Mouse (Mus musculus) olfactory bulb, adult 2 months (tissue): ENCODE measurements around the gene Prph2. TPM values are rescaled to one million over a fixed set of nuclear protein-coding genes. Genes with fewer than 3 reads are reported as not detected.
A peak's percentile ranks its signal among the peaks of the same experiment; 100 is the strongest.

Source experiments
- H3K27ac ChIP-seq: fragments of 200-500 bp; 2 replicates; pipeline ENCODE4 v1.5.1; 2012; ENCODE audit warnings: low read depth, low read length; ENCODE audit not compliant: insufficient read depth
- H3K4me1 ChIP-seq: fragments of 200-500 bp; 2 replicates; pipeline ENCODE4 v1.6.1; 2012; ENCODE audit warnings: low read length; ENCODE audit not compliant: control insufficient read depth, insufficient read depth
- H3K4me3 ChIP-seq: fragments of 200-500 bp; 2 replicates; pipeline ENCODE4 v1.5.1; 2012; ENCODE audit warnings: mild to moderate bottlenecking, low read depth, low read length, moderate library complexity; ENCODE audit not compliant: insufficient read depth
- CTCF ChIP-seq: fragments of 200-500 bp; IDR thresholded peaks from 2 replicates; pipeline ENCODE4 v1.5.1; 2012; ENCODE audit warnings: low read depth, mild to moderate bottlenecking, low read length, moderate library complexity; ENCODE audit not compliant: insufficient read depth
- POLR2A ChIP-seq: fragments of 200-500 bp; IDR thresholded peaks from 2 replicates; pipeline ENCODE4 v1.6.1; 2012; ENCODE audit warnings: mild to moderate bottlenecking, low read depth, low read length, moderate library complexity; ENCODE audit not compliant: insufficient read depth
- WGBS: fragments of 180-500 bp; shearing (Covaris S2); methylation state at CpG from one replicate; pipeline ENCODE4 v1.1.7; 2018; 5-methylcytosine and 5-hydroxymethylcytosine counted together
- polyA plus RNA-seq: library from polyadenylated mRNA; stranded (reverse); fragments of >200 nt; gene quantifications from 2 replicates; pipeline ENCODE4 v1.2.4, GENCODE M21; 2012; ENCODE audit warnings: low replicate concordance; ENCODE audit not compliant: missing spikeins, insufficient read depth, insufficient read length

Prph2 gene
- polyA plus RNA-seq, 1 experiment, result not detected

GRCm38 (mm10) chr17:46879841-46880311 is 30.4 kb upstream of the Prph2 start:
- TF ChIP-seq POLR2A (no peak), CTCF (no peak)
- Histone ChIP-seq H3K27ac (no peak overlapping the region), H3K4me1 (peaks cover 15% of the 10 kb centered on the region), H3K4me3 (no peak overlapping the region)
- WGBS, result 47% methylated on average over 14 of the region's 14 CpGs

GRCm38 (mm10) chr17:46880322-46880721 is 29.9 kb upstream of the Prph2 start:
- peaks cover 13% of the 10 kb centered on the region for H3K4me1 ChIP-seq
- 64% methylated on average over 2 of the region's 2 CpGs for WGBS
- H3K27ac ChIP-seq, result no peak overlapping the region
- no peak for TF ChIP-seq CTCF
- TF ChIP-seq POLR2A, result no peak
- H3K4me3 ChIP-seq, result no peak overlapping the region

GRCm38 (mm10) chr17:46881728-46882127 is 28.5 kb upstream of the Prph2 start:
- TF ChIP-seq CTCF (no peak), POLR2A (no peak)
- 84% methylated on average over 6 of the region's 6 CpGs for WGBS
- Histone ChIP-seq H3K4me3 (no peak overlapping the region), H3K27ac (no peak overlapping the region), H3K4me1 (peaks cover 19% of the 10 kb centered on the region)

- TF ChIP-seq CTCF, result no peak
- Histone ChIP-seq H3K4me3 (no peak overlapping the region), H3K4me1 (peaks cover 23% of the 10 kb centered on the region), H3K27ac (no peak overlapping the region)
- WGBS, result 90% methylated on average over 9 of the region's 9 CpGs
Observed at GRCm38 (mm10) chr17:46883107-46883506, 27.2 kb upstream of the Prph2 start.

GRCm38 (mm10) chr17:46884766-46885165 is 25.5 kb upstream of the Prph2 start:
- peaks cover 23% of the 10 kb centered on the region for H3K4me1 ChIP-seq
- WGBS, result 93% methylated on average over 6 of the region's 6 CpGs
- H3K4me3 ChIP-seq, result no peak overlapping the region
- H3K27ac ChIP-seq, result no peak overlapping the region
- TF ChIP-seq CTCF, result no peak
- TF ChIP-seq POLR2A, result no peak

- H3K4me1 ChIP-seq, result peaks cover 19% of the 10 kb centered on the region
- no peak overlapping the region for H3K4me3 ChIP-seq
- WGBS, result 83% methylated on average over 11 of the region's 11 CpGs
- H3K27ac ChIP-seq, result no peak overlapping the region
- TF ChIP-seq CTCF (no peak), POLR2A (no peak)
Observed at GRCm38 (mm10) chr17:46885218-46885909, 24.9 kb upstream of the Prph2 start.

GRCm38 (mm10) chr17:46885910-46886643 is 24.2 kb upstream of the Prph2 start:
- peaks cover 19% of the 10 kb centered on the region for H3K4me1 ChIP-seq
- H3K27ac ChIP-seq, result no peak overlapping the region
- 53% methylated on average over 17 of the region's 17 CpGs for WGBS
- no peak for TF ChIP-seq POLR2A
- no peak for TF ChIP-seq CTCF
- H3K4me3 ChIP-seq, result no peak overlapping the region

- TF ChIP-seq POLR2A (no peak), CTCF (no peak)
- Histone ChIP-seq H3K4me3 (peak overlapping the region; percentile 22; the same call in 1 of the 2 replicates), H3K27ac (peak overlapping the region; percentile 91), H3K4me1 (peaks cover 18% of the 10 kb centered on the region)
- WGBS, result 22% methylated on average over 16 of the region's 16 CpGs
Observed at GRCm38 (mm10) chr17:46888511-46889212, 21.6 kb upstream of the Prph2 start.

GRCm38 (mm10) chr17:46889450-46890084 is 20.7 kb upstream of the Prph2 start:
- peak overlapping the region; percentile 91 for H3K27ac ChIP-seq
- H3K4me3 ChIP-seq, result peak overlapping the region; percentile 83
- under 1% methylated on average over 44 of the region's 44 CpGs for WGBS
- peaks cover 22% of the 10 kb centered on the region for H3K4me1 ChIP-seq
- TF ChIP-seq CTCF (no peak), POLR2A (peak; percentile 70; the same call in 1 of the 2 replicates)
